Mouse (Mus musculus) frontal cortex, postnatal 36 days (tissue): ENCODE data around the gene Kcnmb2.
A peak's percentile ranks its signal among the peaks of the same experiment; 100 is the strongest.

Experiments used
- DNase-seq, 2 experiments: peaks; one replicate each; pipeline ENCODE4 v3.0.0; 2022; ENCODE audit warnings: low spot score in 2 of 2

The Kcnmb2 gene

GRCm38 (mm10) chr3:32132395-32133004, 230.2 kb downstream of the Kcnmb2 start:
- no peak for DNase-seq

- DNase-seq, result no peak
Observed at GRCm38 (mm10) chr3:32144194-32144593, 241.9 kb downstream of the Kcnmb2 start.

GRCm38 (mm10) chr3:32144655-32145054, 242.3 kb downstream of the Kcnmb2 start:
- no peak for DNase-seq

- DNase-seq, result no peak
Observed at GRCm38 (mm10) chr3:32147739-32148138, 245.4 kb downstream of the Kcnmb2 start.

- DNase-seq, result no peak
Observed at GRCm38 (mm10) chr3:32149851-32150570, 247.7 kb downstream of the Kcnmb2 start.

- DNase-seq, result no peak
Observed at GRCm38 (mm10) chr3:32180519-32180918, 278.2 kb downstream of the Kcnmb2 start.

- no peak for DNase-seq
Observed at GRCm38 (mm10) chr3:32185855-32186522, 283.7 kb downstream of the Kcnmb2 start.

- peak; percentile 42 to 51 for DNase-seq
Observed at GRCm38 (mm10) chr3:32188521-32188920, 286.2 kb downstream of the Kcnmb2 start.

GRCm38 (mm10) chr3:32188955-32189354, 286.6 kb downstream of the Kcnmb2 start:
- DNase-seq, result no peak

GRCm38 (mm10) chr3:32189956-32190355, 287.6 kb downstream of the Kcnmb2 start:
- DNase-seq, result no peak

GRCm38 (mm10) chr3:32194014-32194413, 291.7 kb downstream of the Kcnmb2 start:
- DNase-seq, result no peak

- DNase-seq, result no peak
Observed at GRCm38 (mm10) chr3:32226755-32227154, 324.4 kb downstream of the Kcnmb2 start.

GRCm38 (mm10) chr3:32236766-32237165, 334.5 kb downstream of the Kcnmb2 start:
- DNase-seq, result peak; percentile 16 to 19
